Mouse (Mus musculus) forebrain, embryonic 11.5 days (tissue): ENCODE measurements around the gene Tuba1a. TPM values are rescaled to one million over a fixed set of nuclear protein-coding genes. Genes with fewer than 3 reads are reported as not detected.

ENCODE experiments used
- ATAC-seq: fragments of 200-750 bp; cut with Nextera tagmentation; replicated peaks from 2 replicates; pipeline ENCODE4 v1.8.0; 2017; ENCODE audit warnings: moderate TSS enrichment; ENCODE audit not compliant: low FRiP score
- DNase-seq: peaks from one replicate; pipeline ENCODE4 v3.0.0-alpha.2; 2017; ENCODE audit warnings: low spot score
- H3K27ac ChIP-seq: fragments of 300-500 bp; sonication (generic); 2 replicates; pipeline ENCODE4 v1.5.1; 2014; ENCODE audit warnings: low read depth, low read length
- H3K27me3 ChIP-seq: fragments of 300-500 bp; sonication (generic); 2 replicates; pipeline ENCODE4 v1.6.1; 2014; ENCODE audit warnings: mild to moderate bottlenecking, low read length, mixed read lengths; ENCODE audit not compliant: control insufficient read depth, insufficient read depth
- H3K36me3 ChIP-seq: fragments of 300-500 bp; sonication (generic); 2 replicates; pipeline ENCODE4 v1.6.1; 2014; ENCODE audit warnings: mild to moderate bottlenecking, low read length, moderate library complexity, mixed read lengths; ENCODE audit not compliant: control insufficient read depth, insufficient read depth
- H3K4me1 ChIP-seq: fragments of 300-500 bp; sonication (generic); replicated peaks from 2 replicates; pipeline ENCODE4 v1.6.1; 2014; ENCODE audit warnings: low read length, mixed read lengths; ENCODE audit not compliant: control insufficient read depth, insufficient read depth
- H3K4me2 ChIP-seq: fragments of 300-500 bp; sonication (generic); 2 replicates; pipeline ENCODE4 v1.6.1; 2014; ENCODE audit warnings: low read depth, mild to moderate bottlenecking, low read length, moderate library complexity, mixed read lengths; ENCODE audit not compliant: severe bottlenecking
- H3K4me3 ChIP-seq: fragments of 300-500 bp; sonication (generic); 2 replicates; pipeline ENCODE4 v1.5.1; 2014; ENCODE audit warnings: low read depth, low read length
- H3K9ac ChIP-seq: fragments of 300-500 bp; sonication (generic); 2 replicates; pipeline ENCODE4 v1.6.1; 2014; ENCODE audit warnings: low read length
- H3K9me3 ChIP-seq: fragments of 300-500 bp; sonication (generic); 2 replicates; pipeline ENCODE4 v1.6.1; 2016; ENCODE audit warnings: low read length, mixed read lengths; ENCODE audit not compliant: control insufficient read depth
- whole genome bisulfite sequencing: fragments of 180-500 bp; shearing (Covaris S2); extraction: QIAGEN DNeasy Blood & Tissue Kit; methylation state at CpG from one replicate; pipeline ENCODE4 v1.1.7; 2014; 5-methylcytosine and 5-hydroxymethylcytosine counted together
- polyA plus RNA-seq: library from polyadenylated mRNA; unstranded; fragments of >200 nt; fragmentation: Nextera tagmentation; extraction: Ambion mirVana; gene quantifications from 2 replicates; pipeline ENCODE4 v1.2.1, GENCODE M21; 2014

The Tuba1a gene
- polyA plus RNA-seq, 1 experiment from 2014 or later: 5,083 TPM

DNA sequence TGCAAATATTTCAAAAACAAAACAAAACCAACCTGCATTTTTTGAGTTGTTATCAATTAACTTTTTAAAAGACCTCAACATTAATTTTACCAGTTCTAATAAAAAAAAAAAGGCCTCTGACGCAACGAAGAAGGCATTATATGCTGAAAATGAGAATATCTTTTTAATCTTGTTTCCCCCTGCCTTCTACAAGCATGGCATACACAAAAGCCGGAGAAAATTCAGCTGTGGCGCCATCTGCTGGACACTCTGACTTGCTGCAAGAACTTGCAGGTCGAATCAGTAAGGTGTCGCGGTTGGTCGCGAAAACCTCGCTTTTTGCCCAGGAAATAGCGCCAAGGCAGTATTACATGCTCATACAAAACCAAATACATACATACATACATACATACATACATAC is 40.4 kb upstream of the Tuba1a start:
- H3K27me3 ChIP-seq: no peaks in the 10 kb centered on the region
- peak overlapping the region; percentile 68; the same call in 1 of the 2 replicates for H3K4me2 ChIP-seq
- H3K4me1 ChIP-seq: peaks cover 36% of the 10 kb centered on the region
- H3K4me3 ChIP-seq: no peak overlapping the region
- no peak overlapping the region for H3K9ac ChIP-seq
- 3% methylated on average over 11 of the region's 11 CpGs for WGBS
- H3K9me3 ChIP-seq: no peaks in the 10 kb centered on the region
- DNase-seq (peak; percentile 96), ATAC-seq (no peak)
- no peak overlapping the region; the same call in 1 of the 2 replicates for H3K27ac ChIP-seq
- no peaks in the 10 kb centered on the region for H3K36me3 ChIP-seq

DNA sequence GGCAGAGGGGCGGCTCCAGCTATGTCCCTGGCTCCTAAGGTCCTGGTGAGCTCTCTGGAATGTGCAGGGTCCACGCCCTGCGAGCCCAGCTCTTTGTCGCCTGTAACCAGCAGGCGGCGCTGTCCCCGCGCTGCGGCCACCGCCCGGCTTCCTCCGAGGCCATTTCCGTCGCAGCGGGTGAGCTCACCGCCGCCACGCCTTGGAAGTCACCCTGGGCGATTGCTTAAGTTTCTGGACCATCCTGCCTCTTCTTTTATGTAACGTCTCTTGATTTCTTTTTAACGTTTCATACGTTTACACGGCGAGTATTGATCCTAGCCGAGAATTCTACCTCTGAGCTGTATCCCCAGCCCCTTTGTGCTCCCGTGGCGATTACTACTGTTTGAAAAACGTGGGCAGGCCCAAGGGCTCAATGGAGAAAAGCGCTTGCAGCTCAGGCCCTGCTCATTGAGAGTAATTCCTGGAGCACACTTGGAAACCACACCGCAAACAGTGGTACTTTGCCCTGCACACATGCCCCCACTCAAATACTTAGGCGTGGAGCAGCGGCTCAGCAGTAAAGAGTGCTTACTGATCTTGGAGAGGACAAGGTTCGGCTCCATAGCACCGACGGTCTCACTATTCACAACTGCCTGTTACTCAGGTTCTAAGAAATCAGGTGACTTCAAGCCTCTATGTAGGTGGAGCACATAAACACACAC is 39.7 kb upstream of the Tuba1a start:
- 4% methylated on average over 35 of the region's 35 CpGs for WGBS
- ATAC-seq: peak; percentile 88
- peaks cover 41% of the 10 kb centered on the region for H3K4me1 ChIP-seq

GRCm38 (mm10) chr15:98992086-98992912 is 38.8 kb upstream of the Tuba1a start:
- H3K4me1 ChIP-seq: peaks cover 51% of the 10 kb centered on the region
- peak; percentile 58 for DNase-seq
- peak; percentile 11; the same call in 1 of the 2 replicates for ATAC-seq
- H3K27ac ChIP-seq: peak overlapping the region; percentile 79
- H3K9me3 ChIP-seq: no peaks in the 10 kb centered on the region
- no peaks in the 10 kb centered on the region for H3K36me3 ChIP-seq
- 24% methylated on average over 17 of the region's 17 CpGs for WGBS
- peak overlapping the region; percentile 68 for H3K4me2 ChIP-seq
- H3K27me3 ChIP-seq: no peaks in the 10 kb centered on the region
- peak overlapping the region; percentile 33 for H3K4me3 ChIP-seq
- H3K9ac ChIP-seq: peak overlapping the region; percentile 74

More for the DNA sequence above, 39.7 kb upstream of the Tuba1a start:
- no peaks in the 10 kb centered on the region for H3K9me3 ChIP-seq
- no peaks in the 10 kb centered on the region for H3K36me3 ChIP-seq
- H3K4me3 ChIP-seq: peak overlapping the region; percentile 33
- peak overlapping the region; percentile 68 for H3K4me2 ChIP-seq
- H3K27me3 ChIP-seq: no peaks in the 10 kb centered on the region
- peak overlapping the region; percentile 74 for H3K9ac ChIP-seq
- peak overlapping the region; percentile 79 for H3K27ac ChIP-seq
- peak; percentile 98 for DNase-seq

GRCm38 (mm10) chr15:98991540-98992050 is 38.1 kb upstream of the Tuba1a start:
- 4% methylated on average over 9 of the region's 9 CpGs for WGBS
- peak; percentile 44 for DNase-seq
- peak overlapping the region; percentile 74 for H3K9ac ChIP-seq
- H3K4me2 ChIP-seq: peak overlapping the region; percentile 68
- H3K4me1 ChIP-seq: peaks cover 57% of the 10 kb centered on the region
- ATAC-seq: no peak
- H3K27ac ChIP-seq: peak overlapping the region; percentile 79
- H3K27me3 ChIP-seq: no peaks in the 10 kb centered on the region
- peak overlapping the region; percentile 16 for H3K4me3 ChIP-seq
- H3K9me3 ChIP-seq: no peaks in the 10 kb centered on the region
- H3K36me3 ChIP-seq: no peaks in the 10 kb centered on the region

- peak overlapping the region; percentile 16 for H3K4me3 ChIP-seq
- H3K4me2 ChIP-seq: peak overlapping the region; percentile 68
- H3K9ac ChIP-seq: peak overlapping the region; percentile 74
- H3K4me1 ChIP-seq: peaks cover 61% of the 10 kb centered on the region
- DNase-seq (peak; percentile 70), ATAC-seq (no peak)
- no peaks in the 10 kb centered on the region for H3K27me3 ChIP-seq
- no peaks in the 10 kb centered on the region for H3K9me3 ChIP-seq
- WGBS: 10% methylated on average over 15 of the region's 15 CpGs
- H3K36me3 ChIP-seq: no peaks in the 10 kb centered on the region
- peak overlapping the region; percentile 79 for H3K27ac ChIP-seq
These were observed 37.4 kb upstream of the Tuba1a start for GRCm38 (mm10) chr15:98990669-98991539.

DNA sequence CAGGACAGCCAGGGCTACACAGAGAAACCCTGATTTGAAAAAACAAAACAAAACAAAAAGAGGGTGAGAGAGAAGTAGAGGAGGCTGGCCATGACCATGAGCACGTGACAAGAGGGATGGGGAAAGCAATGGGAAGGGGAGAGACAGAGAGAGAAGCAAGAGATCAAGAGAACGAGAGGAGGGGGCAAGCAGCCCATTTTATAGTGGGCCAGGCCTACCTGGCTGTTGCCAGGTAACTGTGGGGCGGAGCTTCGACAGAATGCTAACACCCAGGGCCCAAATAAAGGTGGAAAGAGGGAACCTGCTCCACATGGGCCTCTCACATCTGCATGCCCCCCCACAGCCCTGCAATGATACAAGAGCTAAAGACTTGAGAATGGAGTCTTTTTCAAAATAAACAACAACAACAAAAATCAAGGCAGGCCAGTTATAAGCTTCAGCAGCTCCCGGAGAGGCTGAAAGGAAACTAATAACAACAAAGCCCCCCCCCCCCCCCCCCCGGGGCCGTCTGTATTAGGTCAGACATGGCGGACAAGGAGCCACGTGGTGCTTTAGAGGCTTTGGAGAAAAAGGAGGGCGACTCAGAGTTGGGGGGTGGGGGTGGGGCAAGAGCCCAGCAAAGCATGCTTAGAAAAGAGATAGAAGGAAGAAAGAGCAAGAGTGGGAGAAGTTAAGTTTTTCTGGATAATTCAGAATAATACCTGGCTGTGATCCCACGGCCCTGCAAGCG is 36.4 kb upstream of the Tuba1a start:
- Histone ChIP-seq H3K4me1 (peaks cover 65% of the 10 kb centered on the region), H3K4me2 (peak overlapping the region; percentile 68; the same call in 1 of the 2 replicates), H3K27me3 (no peaks in the 10 kb centered on the region), H3K9me3 (no peaks in the 10 kb centered on the region), H3K36me3 (no peaks in the 10 kb centered on the region), H3K4me3 (no peak overlapping the region), H3K27ac (peak overlapping the region; percentile 79; the same call in 1 of the 2 replicates), H3K9ac (peak overlapping the region; percentile 74)
- no peak for DNase-seq
- WGBS: 23% methylated on average over 12 of the region's 12 CpGs
- ATAC-seq: no peak

- Histone ChIP-seq H3K4me2 (no peak overlapping the region), H3K9me3 (no peaks in the 10 kb centered on the region), H3K27me3 (no peaks in the 10 kb centered on the region), H3K36me3 (no peaks in the 10 kb centered on the region), H3K9ac (no peak overlapping the region), H3K27ac (no peak overlapping the region), H3K4me1 (peaks cover 68% of the 10 kb centered on the region), H3K4me3 (no peak overlapping the region)
- 58% methylated on average over 3 of the region's 3 CpGs for WGBS
- DNase-seq (peak; percentile 47), ATAC-seq (no peak)
These were observed 35.3 kb upstream of the Tuba1a start for GRCm38 (mm10) chr15:98988787-98989186.
